Comparison of ENCODE assay signal across 8 mouse cellular contexts in genomic region chr7:138919156-138919944, GRCm38 (mm10). TPM values are rescaled to one million over a fixed set of nuclear protein-coding genes. Genes with fewer than 3 reads are reported as not detected.
DNase-seq lines count a peak whose midpoint lies in the region; ATAC-seq and TF ChIP-seq lines count a peak whose summit lies in the region.

No protein-coding gene starts in this region.

- ATAC-seq in hindbrain, postnatal 0 days: peak; percentile 58
- peak; percentile 78 for ATAC-seq in liver, embryonic 12.5 days
- ATAC-seq in monocyte, adult 5-6 weeks (replicated peaks; ENCODE audit: insufficient number of reproducible peaks, low FRiP score, low TSS enrichment, poor library complexity, severe bottlenecking): peak; percentile 96
- peak; percentile 98 for ATAC-seq in stomach, postnatal 0 days (ENCODE audit: low FRiP score, low TSS enrichment)

- H3K4me1 ChIP-seq in hindbrain, postnatal 0 days (ENCODE audit: insufficient read depth, low read length): no peaks in the 10 kb centered on the region; the same call in 1 of the 2 replicates
- peaks cover 20% of the 10 kb centered on the region for H3K4me1 ChIP-seq in liver, embryonic 12.5 days
- H3K4me1 ChIP-seq in stomach, postnatal 0 days (replicated peaks; ENCODE audit: control insufficient read depth, insufficient read depth): peaks cover 2% of the 10 kb centered on the region; the same call in 1 of the 2 replicates

- H3K9ac ChIP-seq in hindbrain, postnatal 0 days (replicated peaks; ENCODE audit: low read length): 0 out of 2 replicates have a peak overlapping the region, but pooled peaks have one; percentile 25
- peak overlapping the region; percentile 56 for H3K9ac ChIP-seq in liver, embryonic 12.5 days
- H3K9ac ChIP-seq in stomach, postnatal 0 days (ENCODE audit: low read length): peak overlapping the region; percentile 53

- peak; percentile 99 for TF ChIP-seq EP300 in stomach, postnatal 0 days (optimal IDR thresholded peaks at IDR 0.05)

- H3K36me3 ChIP-seq in hindbrain, postnatal 0 days (ENCODE audit: insufficient read depth, low read length): no peaks in the 10 kb centered on the region
- no peaks in the 10 kb centered on the region for H3K36me3 ChIP-seq in liver, embryonic 12.5 days
- H3K36me3 ChIP-seq in stomach, postnatal 0 days (ENCODE audit: control insufficient read depth, insufficient read depth, low read length): no peaks in the 10 kb centered on the region

- DNase-seq in left cerebral cortex, adult 18-20 months (ENCODE audit: low spot score in 2 of 2): peak; percentile 14 to 26
- DNase-seq in left cerebral cortex, postnatal 4 days: no peak
- DNase-seq in c-Kit-positive CD71-positive TER-119-positive erythroid progenitor cells, embryonic 14.5 days (ENCODE audit: low spot score): peak; percentile 27
- peak; percentile 58 for DNase-seq in gastrocnemius, postnatal 10 days
- DNase-seq in hindbrain, postnatal 0 days (ENCODE audit: low spot score): peak; percentile 48
- peak; percentile 87 for DNase-seq in stomach, postnatal 0 days (ENCODE audit: low spot score)

- peak; percentile 47 for TF ChIP-seq CTCF in hindbrain, postnatal 0 days (IDR thresholded peaks at IDR 0.05; ENCODE audit: low read depth)
- peak; percentile 60 for TF ChIP-seq CTCF in stomach, postnatal 0 days (IDR thresholded peaks at IDR 0.05; ENCODE audit: low read depth)

- WGBS in hindbrain, postnatal 0 days: 5% methylated on average over 26 of the region's 26 CpGs
- 2% methylated on average over 26 of the region's 26 CpGs for WGBS in liver, embryonic 12.5 days (ENCODE audit: insufficient replicate concordance)
- under 1% methylated on average over 26 of the region's 26 CpGs for WGBS in stomach, postnatal 0 days

- H3K9me3 ChIP-seq in hindbrain, postnatal 0 days (ENCODE audit: low read length): no peaks in the 10 kb centered on the region
- no peaks in the 10 kb centered on the region for H3K9me3 ChIP-seq in liver, embryonic 12.5 days (replicated peaks)
- H3K9me3 ChIP-seq in stomach, postnatal 0 days (ENCODE audit: control insufficient read depth, low read length): no peaks in the 10 kb centered on the region

- H3K27ac ChIP-seq in hindbrain, postnatal 0 days: peak overlapping the region; percentile 49; the same call in 1 of the 2 replicates
- peak overlapping the region; percentile 72 for H3K27ac ChIP-seq in liver, embryonic 12.5 days
- H3K27ac ChIP-seq in stomach, postnatal 0 days (replicated peaks): peak overlapping the region; percentile 95

- intact Hi-C loops in left cerebral cortex, postnatal 4 days (cut with DNase I): no loop called here

- no peaks in the 10 kb centered on the region for H3K27me3 ChIP-seq in hindbrain, postnatal 0 days (ENCODE audit: insufficient read depth, low read length)
- H3K27me3 ChIP-seq in liver, embryonic 12.5 days (replicated peaks): no peaks in the 10 kb centered on the region
- no peaks in the 10 kb centered on the region for H3K27me3 ChIP-seq in stomach, postnatal 0 days (ENCODE audit: control insufficient read depth, insufficient read depth, low read length)

- H3K4me2 ChIP-seq in hindbrain, postnatal 0 days (ENCODE audit: low read depth, low read length): peak overlapping the region; percentile 66
- peak overlapping the region; percentile 77 for H3K4me2 ChIP-seq in liver, embryonic 12.5 days
- peak overlapping the region; percentile 61 for H3K4me2 ChIP-seq in stomach, postnatal 0 days (replicated peaks; ENCODE audit: low read depth)

- H3K4me3 ChIP-seq in hindbrain, postnatal 0 days (ENCODE audit: low read length): peak overlapping the region; percentile 28
- peak overlapping the region; percentile 52 for H3K4me3 ChIP-seq in liver, embryonic 12.5 days
- H3K4me3 ChIP-seq in stomach, postnatal 0 days (ENCODE audit: low read depth, low read length): peak overlapping the region; percentile 31

RNA-seq across cellular contexts. Expression of gene Bnip3, which starts 10.0 kb away (rescaled TPM):
- total RNA-seq in left cerebral cortex, adult 18-20 months (2021): 100 to 1,000 TPM; 132 to 142 TPM
- 10 to 100 TPM; 57.0 to 58.0 TPM for total RNA-seq in left cerebral cortex, postnatal 4 days (2021)
- total RNA-seq in gastrocnemius, postnatal 10 days (2021): 10 to 100 TPM; 77.2 to 79.1 TPM
- 115 and 170 TPM in 2 replicates for total RNA-seq in hindbrain, postnatal 0 days (2014; rRNA removed)
- 162 and 163 TPM in 2 replicates for polyA plus RNA-seq in hindbrain, postnatal 0 days (2015; fragmentation: Nextera tagmentation; extraction: Ambion mirVana)
- polyA plus RNA-seq in liver, embryonic 12.5 days (2016; fragmentation: Nextera tagmentation; extraction: Ambion mirVana): 81.0 and 81.8 TPM in 2 replicates
- 8.5 to 11.0 TPM (median 10.1 TPM) in 3 replicates for total RNA-seq in monocyte, adult 5-6 weeks (2017)
- 113 TPM in 2 replicates for polyA plus RNA-seq in stomach, postnatal 0 days (2015; fragmentation: Nextera tagmentation; extraction: Ambion mirVana)

RNA-seq across cellular contexts. Expression of gene Jakmip3, which starts 21.2 kb away (rescaled TPM):
- 10 to 100 TPM; 45.8 to 52.1 TPM for total RNA-seq in left cerebral cortex, adult 18-20 months (2021)
- 10 to 100 TPM; 42.1 to 42.6 TPM for total RNA-seq in left cerebral cortex, postnatal 4 days (2021)
- under 1 TPM in 1 of 2 experiments, not detected in 1; 0.16 TPM for total RNA-seq in gastrocnemius, postnatal 10 days (2021)
- total RNA-seq in hindbrain, postnatal 0 days (2014; rRNA removed): 12.4 and 13.6 TPM in 2 replicates
- 7.6 and 8.2 TPM in 2 replicates for polyA plus RNA-seq in hindbrain, postnatal 0 days (2015; fragmentation: Nextera tagmentation; extraction: Ambion mirVana)
- 0.05 TPM in 2 replicates for polyA plus RNA-seq in liver, embryonic 12.5 days (2016; fragmentation: Nextera tagmentation; extraction: Ambion mirVana)
- not detected in 3 replicates for total RNA-seq in monocyte, adult 5-6 weeks (2017)
- polyA plus RNA-seq in stomach, postnatal 0 days (2015; fragmentation: Nextera tagmentation; extraction: Ambion mirVana): 0.13 and 0.17 TPM in 2 replicates

Comparison
In these comparisons a context has a peak if more than half of its experiments do, and no peak if none do; other contexts are left out.
1. RNA of gene Jakmip3, which starts 21.2 kb away (total RNA-seq): 45.8 to 52.1 TPM in left cerebral cortex, adult 18-20 months, 42.1 to 42.6 TPM in left cerebral cortex, postnatal 4 days and 12.4 to 13.6 TPM in hindbrain, postnatal 0 days; 0.16 TPM in gastrocnemius, postnatal 10 days and not detected in monocyte, adult 5-6 weeks; every median in the first group is over 10 times any median in the second.
2. Peak in every context shown above with its lines, with median percentiles within 50 percentile points of each other: ATAC-seq, H3K27ac ChIP-seq, H3K4me2 ChIP-seq, H3K4me3 ChIP-seq and H3K9ac ChIP-seq.